Mouse (Mus musculus) cerebellum, adult 2 months (tissue): Measurements from ENCODE around the gene Snx4. TPM values are rescaled to one million over a fixed set of nuclear protein-coding genes. Genes with fewer than 3 reads are reported as not detected.

Source experiments
- DNase-seq, 2 experiments: peaks; one replicate each; pipeline ENCODE4 v3.0.0; 2021
- H3K27ac ChIP-seq: fragments of 200-500 bp; 2 replicates; pipeline ENCODE4 v1.5.1; 2012; ENCODE audit warnings: low read length, control low read depth, inconsistent platforms; ENCODE audit not compliant: insufficient read depth
- H3K27me3 ChIP-seq: fragments of 200-500 bp; 2 replicates; pipeline ENCODE4 v1.6.1; 2012; ENCODE audit warnings: inconsistent platforms, mild to moderate bottlenecking, low read length, moderate library complexity; ENCODE audit not compliant: control insufficient read depth, insufficient read depth
- H3K4me1 ChIP-seq: fragments of 200-500 bp; 2 replicates; pipeline ENCODE4 v1.6.1; 2011; ENCODE audit warnings: low read length; ENCODE audit not compliant: control insufficient read depth, insufficient read depth
- H3K4me3 ChIP-seq: fragments of 200-500 bp; replicated peaks from 2 replicates; pipeline ENCODE3; 2011; ENCODE audit warnings: mild to moderate bottlenecking, low read depth, low read length, control low read depth; ENCODE audit not compliant: insufficient read depth
- CTCF ChIP-seq: fragments of 200-500 bp; IDR thresholded peaks from 2 replicates; pipeline ENCODE4 v1.5.1; 2011; ENCODE audit warnings: low read depth, mild to moderate bottlenecking, control low read depth, low read length, moderate library complexity, borderline replicate concordance; ENCODE audit not compliant: insufficient read depth
- POLR2A ChIP-seq: fragments of 200-500 bp; IDR thresholded peaks from 2 replicates; pipeline ENCODE4 v1.6.1; 2011; ENCODE audit warnings: low read length, control low read depth, borderline replicate concordance; ENCODE audit not compliant: insufficient read depth
- WGBS: fragments of 180-500 bp; shearing (Covaris S2); methylation state at CpG from one replicate; pipeline ENCODE4 v1.1.7; 2018; 5-methylcytosine and 5-hydroxymethylcytosine counted together
- polyA plus RNA-seq: library from polyadenylated mRNA; depleted of rRNA; stranded (reverse); fragments of >200 nt; gene quantifications from 2 replicates; pipeline ENCODE4 v1.2.3, GENCODE M21; 2012

Gene Snx4
- polyA plus RNA-seq, 1 experiment, result 24.8 TPM

GRCm38 (mm10) chr16:33337177-33337576 lies 85.9 kb downstream of the Snx4 start:
- peak; percentile 92 to 96 for DNase-seq
- no peak for TF ChIP-seq POLR2A
- TF ChIP-seq CTCF, result peak; percentile 79
- peak overlapping the region; percentile 1 for H3K4me3 ChIP-seq
- H3K4me1 ChIP-seq, result peaks cover 5% of the 10 kb centered on the region; the same call in 1 of the 2 replicates
- H3K27ac ChIP-seq, result no peak overlapping the region
- H3K27me3 ChIP-seq, result no peaks in the 10 kb centered on the region
- 1% methylated on average over 8 of the region's 8 CpGs for WGBS

GRCm38 (mm10) chr16:33337681-33338080 lies 86.4 kb downstream of the Snx4 start:
- no peak for TF ChIP-seq POLR2A
- no peak for TF ChIP-seq CTCF
- WGBS, result 85% methylated on average over 10 of the region's 10 CpGs
- DNase-seq, result no peak
- H3K4me1 ChIP-seq, result peaks cover 5% of the 10 kb centered on the region; the same call in 1 of the 2 replicates
- H3K27me3 ChIP-seq, result no peaks in the 10 kb centered on the region
- H3K4me3 ChIP-seq, result no peak overlapping the region
- no peak overlapping the region; the same call in 1 of the 2 replicates for H3K27ac ChIP-seq

- no peak overlapping the region for H3K4me3 ChIP-seq
- DNase-seq, result no peak
- no peaks in the 10 kb centered on the region for H3K27me3 ChIP-seq
- TF ChIP-seq CTCF, result no peak
- TF ChIP-seq POLR2A, result no peak
- 97% methylated on average over 4 of the region's 4 CpGs for whole genome bisulfite sequencing
- peaks cover 5% of the 10 kb centered on the region; the same call in 1 of the 2 replicates for H3K4me1 ChIP-seq
- H3K27ac ChIP-seq, result no peak overlapping the region
Observed at GRCm38 (mm10) chr16:33338492-33338891, 87.2 kb downstream of the Snx4 start.

GRCm38 (mm10) chr16:33339476-33339875 lies 88.2 kb downstream of the Snx4 start:
- WGBS, result 97% methylated on average over 2 of the region's 2 CpGs

GRCm38 (mm10) chr16:33342356-33342755 lies 91.1 kb downstream of the Snx4 start:
- Histone ChIP-seq H3K27ac (no peak overlapping the region), H3K4me3 (no peak overlapping the region), H3K4me1 (no peaks in the 10 kb centered on the region), H3K27me3 (no peaks in the 10 kb centered on the region)
- 93% methylated on average over 1 of the region's 1 CpGs for WGBS
- TF ChIP-seq CTCF (no peak), POLR2A (no peak)
- no peak for DNase-seq

More at GRCm38 (mm10) chr16:33339476-33339875, 88.2 kb downstream of the Snx4 start:
- no peak overlapping the region for H3K27ac ChIP-seq
- H3K27me3 ChIP-seq, result no peaks in the 10 kb centered on the region
- no peak overlapping the region for H3K4me3 ChIP-seq
- no peak for TF ChIP-seq CTCF
- TF ChIP-seq POLR2A, result no peak
- peaks cover 5% of the 10 kb centered on the region; the same call in 1 of the 2 replicates for H3K4me1 ChIP-seq
- DNase-seq, result no peak

GRCm38 (mm10) chr16:33343106-33343505 lies 91.9 kb downstream of the Snx4 start:
- H3K4me3 ChIP-seq, result no peak overlapping the region
- no peak for DNase-seq
- H3K27me3 ChIP-seq, result no peaks in the 10 kb centered on the region
- H3K27ac ChIP-seq, result no peak overlapping the region
- no peak for TF ChIP-seq POLR2A
- no peak for TF ChIP-seq CTCF
- 69% methylated on average over 5 of the region's 5 CpGs for WGBS
- H3K4me1 ChIP-seq, result no peaks in the 10 kb centered on the region

- no peak for TF ChIP-seq CTCF
- no peak for TF ChIP-seq POLR2A
- H3K27ac ChIP-seq, result no peak overlapping the region
- 95% methylated on average over 7 of the region's 7 CpGs for WGBS
- H3K4me1 ChIP-seq, result no peaks in the 10 kb centered on the region
- no peak for DNase-seq
- H3K27me3 ChIP-seq, result no peaks in the 10 kb centered on the region
- H3K4me3 ChIP-seq, result no peak overlapping the region
Observed at GRCm38 (mm10) chr16:33343601-33344000, 92.4 kb downstream of the Snx4 start.

GRCm38 (mm10) chr16:33344379-33344778 lies 93.1 kb downstream of the Snx4 start:
- Histone ChIP-seq H3K4me1 (no peaks in the 10 kb centered on the region), H3K4me3 (no peak overlapping the region), H3K27ac (no peak overlapping the region), H3K27me3 (no peaks in the 10 kb centered on the region)
- no peak for DNase-seq
- TF ChIP-seq CTCF (no peak), POLR2A (no peak)
- WGBS, result 47% methylated on average over 9 of the region's 9 CpGs

GRCm38 (mm10) chr16:33344875-33345274 lies 93.6 kb downstream of the Snx4 start:
- no peak overlapping the region for H3K27ac ChIP-seq

More at GRCm38 (mm10) chr16:33344875-33345274, 93.6 kb downstream of the Snx4 start:
- DNase-seq, result no peak
- WGBS, result 83% methylated on average over 4 of the region's 4 CpGs
- Histone ChIP-seq H3K27me3 (no peaks in the 10 kb centered on the region), H3K4me1 (no peaks in the 10 kb centered on the region), H3K4me3 (no peak overlapping the region)
- TF ChIP-seq POLR2A, result no peak
- TF ChIP-seq CTCF, result no peak
